Mouse (Mus musculus): ENCODE data around the gene Catsperd. TPM values are rescaled to one million over a fixed set of nuclear protein-coding genes. Genes with fewer than 3 reads are reported as not detected.
"Not testable (repeated sequence)": the region's sequence is repeated elsewhere in the genome, so short reads cannot be mapped to it uniquely, and the experiment has no call there.

The Catsperd gene
- polyA plus RNA-seq, 1 experiment from 2014 or later, result 0.78 TPM

- Histone ChIP-seq H3K36me3 (ENCODE audit: insufficient read depth, low read length) (peaks cover 51% of the 10 kb centered on the region), H3K4me3 (replicated peaks; ENCODE audit: low read depth, low read length) (no peak overlapping the region), H3K4me2 (ENCODE audit: low read length) (no peak overlapping the region), H3K9ac (ENCODE audit: low read depth, low read length) (no peak overlapping the region), H3K27ac (no peak overlapping the region), H3K4me1 (replicated peaks; ENCODE audit: insufficient read depth, low read length) (peaks cover 7% of the 10 kb centered on the region), H3K27me3 (ENCODE audit: insufficient read depth, low read length) (no peaks in the 10 kb centered on the region), H3K9me3 (replicated peaks; ENCODE audit: low read length) (no peaks in the 10 kb centered on the region)
- ATAC-seq (replicated peaks; ENCODE audit: low FRiP score, low read depth), result no peak
- TF ChIP-seq CTCF (IDR thresholded peaks at IDR 0.05; ENCODE audit: low read depth), result no peak
- DNase-seq (ENCODE audit: low spot score), result no peak
- 87% methylated on average over 4 of the region's 4 CpGs for WGBS
These were observed 12.2 kb upstream of the Catsperd start for GRCm38 (mm10) chr17:56615792-56616191.

GRCm38 (mm10) chr17:56616725-56617124 lies 11.2 kb upstream of the Catsperd start:
- ATAC-seq (replicated peaks; ENCODE audit: low FRiP score, low read depth) (no peak), DNase-seq (ENCODE audit: low spot score) (no peak)
- Histone ChIP-seq H3K9me3 (replicated peaks; ENCODE audit: low read length) (no peaks in the 10 kb centered on the region), H3K27me3 (ENCODE audit: insufficient read depth, low read length) (no peaks in the 10 kb centered on the region), H3K9ac (ENCODE audit: low read depth, low read length) (no peak overlapping the region), H3K36me3 (ENCODE audit: insufficient read depth, low read length) (peaks cover 54% of the 10 kb centered on the region), H3K4me1 (replicated peaks; ENCODE audit: insufficient read depth, low read length) (peaks cover 7% of the 10 kb centered on the region), H3K4me2 (ENCODE audit: low read length) (no peak overlapping the region), H3K27ac (no peak overlapping the region), H3K4me3 (replicated peaks; ENCODE audit: low read depth, low read length) (no peak overlapping the region)
- WGBS, result 84% methylated on average over 3 of the region's 3 CpGs
- no peak for TF ChIP-seq CTCF (IDR thresholded peaks at IDR 0.05; ENCODE audit: low read depth)

- no peak for TF ChIP-seq CTCF (IDR thresholded peaks at IDR 0.05; ENCODE audit: low read depth)
- no peak overlapping the region for H3K9ac ChIP-seq (ENCODE audit: low read depth, low read length)
- no peak overlapping the region for H3K27ac ChIP-seq
- H3K27me3 ChIP-seq (ENCODE audit: insufficient read depth, low read length), result no peaks in the 10 kb centered on the region
- H3K36me3 ChIP-seq (ENCODE audit: insufficient read depth, low read length), result peaks cover 61% of the 10 kb centered on the region
- no peak overlapping the region for H3K4me3 ChIP-seq (replicated peaks; ENCODE audit: low read depth, low read length)
- 66% methylated on average over 8 of the region's 8 CpGs for WGBS
- no peak overlapping the region for H3K4me2 ChIP-seq (ENCODE audit: low read length)
- DNase-seq (ENCODE audit: low spot score) (no peak), ATAC-seq (replicated peaks; ENCODE audit: low FRiP score, low read depth) (no peak)
- H3K4me1 ChIP-seq (replicated peaks; ENCODE audit: insufficient read depth, low read length), result peaks cover 7% of the 10 kb centered on the region
- no peaks in the 10 kb centered on the region for H3K9me3 ChIP-seq (replicated peaks; ENCODE audit: low read length)
These were observed 10.3 kb upstream of the Catsperd start for GRCm38 (mm10) chr17:56617628-56618027.

- DNase-seq (ENCODE audit: low spot score) (no peak), ATAC-seq (replicated peaks; ENCODE audit: low FRiP score, low read depth) (no peak)
- H3K36me3 ChIP-seq (ENCODE audit: insufficient read depth, low read length), result 0 out of 2 replicates have a peak, but pooled peaks cover 12% of the 10 kb centered on the region
- H3K4me3 ChIP-seq (replicated peaks; ENCODE audit: low read depth, low read length), result no peak overlapping the region
- H3K9me3 ChIP-seq (replicated peaks; ENCODE audit: low read length), result no peaks in the 10 kb centered on the region
- no peak overlapping the region for H3K27ac ChIP-seq
- TF ChIP-seq CTCF (IDR thresholded peaks at IDR 0.05; ENCODE audit: low read depth), result no peak
- H3K4me2 ChIP-seq (ENCODE audit: low read length), result peak overlapping the region; percentile 87
- no peaks in the 10 kb centered on the region for H3K27me3 ChIP-seq (ENCODE audit: insufficient read depth, low read length)
- 85% methylated on average over 3 of the region's 3 CpGs for WGBS
- 0 out of 2 replicates have a peak, but pooled peaks cover 8% of the 10 kb centered on the region for H3K4me1 ChIP-seq (replicated peaks; ENCODE audit: insufficient read depth, low read length)
- H3K9ac ChIP-seq (ENCODE audit: low read depth, low read length), result no peak overlapping the region
These were observed 2.4 kb upstream of the Catsperd start for GRCm38 (mm10) chr17:56625495-56625894.

GRCm38 (mm10) chr17:56626260-56626659 lies 1.7 kb upstream of the Catsperd start:
- no peak for TF ChIP-seq CTCF (IDR thresholded peaks at IDR 0.05; ENCODE audit: low read depth)
- WGBS, result under 1% methylated on average over 32 of the region's 32 CpGs
- H3K4me2 ChIP-seq (ENCODE audit: low read length), result peak overlapping the region; percentile 87
- H3K9me3 ChIP-seq (replicated peaks; ENCODE audit: low read length), result no peaks in the 10 kb centered on the region
- H3K9ac ChIP-seq (ENCODE audit: low read depth, low read length), result peak overlapping the region; percentile 83
- no peaks in the 10 kb centered on the region for H3K27me3 ChIP-seq (ENCODE audit: insufficient read depth, low read length)
- no peak for DNase-seq (ENCODE audit: low spot score)
- peak overlapping the region; percentile 79 for H3K4me3 ChIP-seq (replicated peaks; ENCODE audit: low read depth, low read length)
- H3K27ac ChIP-seq, result 0 out of 2 replicates have a peak overlapping the region, but pooled peaks have one; percentile 47
- ATAC-seq (replicated peaks; ENCODE audit: low FRiP score, low read depth), result no peak; the same call in 1 of the 2 replicates
- H3K4me1 ChIP-seq (replicated peaks; ENCODE audit: insufficient read depth, low read length), result 0 out of 2 replicates have a peak, but pooled peaks cover 8% of the 10 kb centered on the region
- H3K36me3 ChIP-seq (ENCODE audit: insufficient read depth, low read length), result 0 out of 2 replicates have a peak, but pooled peaks cover 12% of the 10 kb centered on the region

GRCm38 (mm10) chr17:56626754-56627470 lies 1.0 kb upstream of the Catsperd start, which contains the start of gene Lonp1:
Gene Lonp1, minus strand, starts transcription at chr17:56626887.
- H3K36me3 ChIP-seq (ENCODE audit: insufficient read depth, low read length), result 0 out of 2 replicates have a peak, but pooled peaks cover 8% of the 10 kb centered on the region
- H3K27me3 ChIP-seq (ENCODE audit: insufficient read depth, low read length), result no peaks in the 10 kb centered on the region
- DNase-seq (ENCODE audit: low spot score) (peak; percentile 99), ATAC-seq (replicated peaks; ENCODE audit: low FRiP score, low read depth) (peak; percentile 92)
- under 1% methylated on average over 51 of the region's 51 CpGs for WGBS
- peak within 1 kb of the TSS; percentile 87 for H3K4me2 ChIP-seq (ENCODE audit: low read length)
- no peak for TF ChIP-seq CTCF (IDR thresholded peaks at IDR 0.05; ENCODE audit: low read depth)
- H3K9ac ChIP-seq (ENCODE audit: low read depth, low read length), result peak within 1 kb of the TSS; percentile 83
- no peaks in the 10 kb centered on the region for H3K9me3 ChIP-seq (replicated peaks; ENCODE audit: low read length)
- H3K4me1 ChIP-seq (replicated peaks; ENCODE audit: insufficient read depth, low read length), result 0 out of 2 replicates have a peak, but pooled peaks cover 8% of the 10 kb centered on the region
- peak within 1 kb of the TSS; percentile 79 for H3K4me3 ChIP-seq (replicated peaks; ENCODE audit: low read depth, low read length)
- H3K27ac ChIP-seq, result peak within 1 kb of the TSS; percentile 87

- not testable (repeated sequence) for DNase-seq (ENCODE audit: low spot score); H3K4me1 ChIP-seq (replicated peaks; ENCODE audit: insufficient read depth, low read length); H3K36me3 ChIP-seq (ENCODE audit: insufficient read depth, low read length); H3K9me3 ChIP-seq (replicated peaks; ENCODE audit: low read length); H3K4me3 ChIP-seq (replicated peaks; ENCODE audit: low read depth, low read length); H3K9ac ChIP-seq (ENCODE audit: low read depth, low read length); H3K4me2 ChIP-seq (ENCODE audit: low read length); H3K27ac ChIP-seq; ATAC-seq (replicated peaks; ENCODE audit: low FRiP score, low read depth); H3K27me3 ChIP-seq (ENCODE audit: insufficient read depth, low read length)
- 87% methylated on average over 26 of the region's 27 CpGs for WGBS
These were observed 2.1 kb downstream of the Catsperd start for GRCm38 (mm10) chr17:56629800-56630781.
